Mouse (Mus musculus): ENCODE measurements around the gene Zfp865. TPM values are rescaled to one million over a fixed set of nuclear protein-coding genes. Genes with fewer than 3 reads are reported as not detected.

The Zfp865 gene
- total RNA-seq, 2 experiments from 2014 or later, result 33.5 to 39.7 TPM

DNA sequence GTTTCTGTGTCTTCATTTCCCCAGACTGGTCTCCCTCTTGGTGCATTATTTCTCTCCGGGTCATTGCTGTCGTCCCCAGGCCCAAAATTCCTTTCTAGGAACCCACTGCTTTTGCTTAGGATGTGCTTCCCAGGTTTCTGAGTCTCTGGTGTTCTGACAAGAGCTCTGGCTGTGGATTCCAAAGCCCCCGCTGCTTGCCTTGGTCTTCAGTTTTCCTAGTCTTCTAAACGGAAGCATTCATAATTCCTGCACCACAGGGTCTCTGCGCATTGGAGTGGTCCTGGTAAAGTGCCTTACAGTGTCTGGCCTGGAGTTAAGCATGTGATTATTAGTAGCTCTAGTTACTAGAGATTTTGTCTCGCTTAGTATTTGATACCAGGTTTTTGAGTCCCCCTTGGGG lies 60.6 kb downstream of the Zfp865 start:
- no peak for DNase-seq

DNA sequence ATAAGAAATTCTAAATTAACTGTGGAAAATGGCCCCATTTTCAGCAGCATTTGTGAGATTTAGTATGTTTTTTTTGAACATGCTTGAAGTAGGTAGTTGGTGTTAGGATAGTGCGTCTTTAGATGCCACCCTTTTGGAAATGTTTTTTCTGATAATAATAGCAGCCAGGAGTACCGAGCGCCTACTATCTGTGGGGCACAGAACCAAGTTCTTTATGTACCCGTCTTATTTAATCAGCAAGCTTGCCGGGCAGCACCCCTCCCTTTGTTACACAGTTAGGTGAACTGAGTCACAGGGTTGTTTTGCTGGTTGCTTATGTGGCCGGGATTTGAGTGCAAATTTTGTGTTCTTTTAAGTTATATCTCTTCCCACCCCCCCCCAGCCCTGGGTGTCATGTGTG lies 61.1 kb downstream of the Zfp865 start:
- DNase-seq, result no peak

DNA sequence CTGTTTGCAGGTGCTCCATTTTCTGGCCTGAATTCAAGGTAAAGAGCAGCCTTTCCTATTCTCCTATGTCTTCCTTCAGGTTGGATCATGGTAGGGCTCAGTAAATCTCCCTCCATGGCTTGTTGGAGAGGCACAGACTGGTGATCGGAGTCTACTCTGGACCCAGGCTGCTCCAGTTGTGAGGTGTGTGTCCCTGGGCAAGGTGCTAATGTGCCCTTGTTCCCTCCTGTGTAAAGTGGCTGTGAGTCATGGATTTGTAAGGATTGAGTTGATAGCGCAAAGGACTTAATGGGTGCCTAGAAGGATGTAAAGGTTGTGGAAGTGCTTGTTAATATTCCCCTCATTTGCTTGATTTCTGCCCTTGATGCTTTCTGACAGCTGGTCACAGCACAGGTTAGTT lies 61.8 kb downstream of the Zfp865 start:
- DNase-seq, result no peak

DNA sequence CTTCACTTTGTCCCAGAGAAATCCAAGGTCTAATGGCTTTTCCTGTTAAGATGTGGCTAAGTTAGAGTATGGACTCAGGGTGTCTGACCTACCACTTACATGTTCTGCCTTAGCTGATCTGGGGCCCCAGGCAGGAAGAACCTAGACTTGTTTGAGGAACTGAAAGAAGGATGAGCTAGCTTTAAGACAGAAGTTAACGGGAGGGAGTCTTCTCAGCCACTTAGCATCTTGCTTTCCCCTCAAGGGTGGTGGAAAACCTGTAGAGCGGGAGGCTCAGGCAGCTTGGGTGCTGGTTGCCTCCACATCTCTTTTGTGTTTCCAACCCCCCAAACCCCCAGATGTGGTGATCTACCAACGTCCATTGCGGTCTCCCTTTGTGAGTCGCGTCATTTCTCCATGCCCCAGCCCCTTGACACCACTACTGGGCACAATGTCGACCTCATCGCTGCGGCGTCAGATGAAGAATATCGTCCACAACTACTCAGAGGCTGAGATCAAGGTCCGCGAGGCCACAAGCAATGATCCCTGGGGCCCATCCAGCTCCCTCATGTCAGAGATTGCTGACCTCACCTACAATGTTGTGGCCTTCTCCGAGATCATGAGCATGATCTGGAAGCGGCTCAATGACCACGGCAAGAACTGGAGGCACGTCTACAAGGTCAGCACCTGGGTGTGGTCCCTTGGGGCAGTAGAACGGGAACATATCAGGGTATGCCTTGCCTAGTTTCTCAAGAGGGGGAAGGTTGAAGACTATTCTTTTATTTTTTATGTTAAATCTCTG lies 63.3 kb downstream of the Zfp865 start:
- DNase-seq, result no peak

DNA sequence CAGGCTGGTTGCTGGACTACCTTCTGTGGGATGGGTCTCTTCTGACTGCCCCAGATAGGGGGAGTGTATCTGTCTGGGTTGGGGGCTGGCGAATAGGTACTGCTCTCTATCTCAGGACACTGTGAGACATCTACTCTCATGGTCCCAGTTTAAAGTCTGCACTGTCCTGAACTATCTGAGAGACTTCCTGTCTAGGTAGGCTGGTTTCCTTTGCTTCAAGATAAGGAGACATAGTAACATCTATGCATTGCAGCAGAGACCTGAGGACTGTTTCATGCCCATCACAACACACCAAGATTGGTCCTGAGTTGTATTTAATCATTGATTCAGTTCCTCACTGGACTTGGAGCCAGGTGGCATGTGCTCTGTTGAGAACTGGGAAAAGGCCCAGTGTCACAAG lies 65.3 kb downstream of the Zfp865 start:
- no peak for DNase-seq

Other genes starting within 250 kb of the Zfp865 start
- gene Fam71e2, start 249.1 kb upstream of the Zfp865 start, total RNA-seq (2021), result not detected
- under 1 TPM in 1 of 2 experiments, not detected in 1; 0.47 TPM for gene Il11, start 237.5 kb upstream of the Zfp865 start, total RNA-seq (2021)
- gene Tmem190, start 237.4 kb upstream of the Zfp865 start, total RNA-seq (2021), result not detected
- gene Tmem238, start 230.7 kb upstream of the Zfp865 start, total RNA-seq (2021), result 1 to 10 TPM; 1.4 to 2.0 TPM
- 100 to 1,000 TPM; 454 to 487 TPM for gene Rpl28, start 227.5 kb upstream of the Zfp865 start, total RNA-seq (2021)
- gene Ube2s, start 207.8 kb upstream of the Zfp865 start, total RNA-seq (2021), result 100 to 1,000 TPM; 103 to 109 TPM
- gene Shisa7, start 175.7 kb upstream of the Zfp865 start, total RNA-seq (2021), result 100 to 1,000 TPM; 176 to 202 TPM
- 1 to 10 TPM; 4.0 to 7.8 TPM for gene Isoc2b, start 150.1 kb upstream of the Zfp865 start, total RNA-seq (2021)
- 10 to 100 TPM; 11.4 to 13.6 TPM for gene Isoc2a, start 143.2 kb upstream of the Zfp865 start, total RNA-seq (2021)
- gene Gm36210, start 113.9 kb upstream of the Zfp865 start, total RNA-seq (2021), result under 1 TPM; 0.51 to 0.62 TPM
- 10 to 100 TPM; 12.7 to 13.2 TPM for gene Zfp628, start 105.2 kb upstream of the Zfp865 start, total RNA-seq (2021)
- gene Nat14, start 98.3 kb upstream of the Zfp865 start, total RNA-seq (2021), result 100 to 1,000 TPM; 119 to 120 TPM
- gene Ssc5d, start 94.6 kb upstream of the Zfp865 start, total RNA-seq (2021), result 1 to 10 TPM; 2.9 to 3.8 TPM
- under 1 TPM; 0.27 to 0.30 TPM for gene Sbk2, start 56.0 kb upstream of the Zfp865 start, total RNA-seq (2021)
- 1 to 10 TPM in 1 of 2 experiments, under 1 TPM in 1; 0.70 to 1.4 TPM for gene Sbk3, start 49.2 kb upstream of the Zfp865 start, total RNA-seq (2021)
- gene Zfp579, start 24.2 kb upstream of the Zfp865 start, total RNA-seq (2021), result 10 to 100 TPM; 31.6 to 35.9 TPM
- 1 to 10 TPM; 6.5 to 8.1 TPM for gene Zfp524, start 6.0 kb upstream of the Zfp865 start, total RNA-seq (2021)
- gene Fiz1, start 5.7 kb upstream of the Zfp865 start, total RNA-seq (2021), result 10 to 100 TPM; 19.6 to 25.1 TPM
- not detected for gene Gm44973, start 4.9 kb upstream of the Zfp865 start, total RNA-seq (2021)
- 10 to 100 TPM; 56.9 to 61.9 TPM for gene Ccdc106, start 177 bp downstream of the Zfp865 start, total RNA-seq (2021)
- not detected for gene 4632433K11Rik, start 13.7 kb downstream of the Zfp865 start, total RNA-seq (2021)
- gene Zfp784, start 18.1 kb downstream of the Zfp865 start, total RNA-seq (2021), result 1 to 10 TPM; 5.1 to 5.4 TPM
- gene Zfp580, start 31.2 kb downstream of the Zfp865 start, total RNA-seq (2021), result 10 to 100 TPM; 34.5 to 35.2 TPM
- 100 to 1,000 TPM; 183 to 184 TPM for gene U2af2, start 41.8 kb downstream of the Zfp865 start, total RNA-seq (2021)
- gene Epn1, start 59.9 kb downstream of the Zfp865 start, total RNA-seq (2021), result 100 to 1,000 TPM; 523 to 530 TPM
- gene Rfpl4, start 96.6 kb downstream of the Zfp865 start, total RNA-seq (2021), result not detected
- gene Rasl2-9, start 105.6 kb downstream of the Zfp865 start, total RNA-seq (2021), result not detected
- not detected for gene Vmn1r55, start 129.3 kb downstream of the Zfp865 start, total RNA-seq (2021)
- gene Vmn1r56, start 176.4 kb downstream of the Zfp865 start, total RNA-seq (2021), result not detected
- gene Vmn1r57, start 198.1 kb downstream of the Zfp865 start, total RNA-seq (2021), result not detected